Mouse (Mus musculus) bone marrow, adult 2 months (tissue): Measurements from ENCODE around the gene Lrguk.

ENCODE experiments used
- CTCF ChIP-seq: fragments of 200-500 bp; IDR thresholded peaks from 2 replicates; pipeline ENCODE4 v1.5.1; 2011; ENCODE audit warnings: low read length, control low read depth; ENCODE audit not compliant: control insufficient read depth, insufficient read depth
- POLR2A ChIP-seq: fragments of 200-500 bp; IDR thresholded peaks from 2 replicates; pipeline ENCODE4 v1.6.1; 2011; ENCODE audit warnings: low read depth, mild to moderate bottlenecking, control low read depth, low read length, borderline replicate concordance; ENCODE audit not compliant: control insufficient read depth

DNA sequence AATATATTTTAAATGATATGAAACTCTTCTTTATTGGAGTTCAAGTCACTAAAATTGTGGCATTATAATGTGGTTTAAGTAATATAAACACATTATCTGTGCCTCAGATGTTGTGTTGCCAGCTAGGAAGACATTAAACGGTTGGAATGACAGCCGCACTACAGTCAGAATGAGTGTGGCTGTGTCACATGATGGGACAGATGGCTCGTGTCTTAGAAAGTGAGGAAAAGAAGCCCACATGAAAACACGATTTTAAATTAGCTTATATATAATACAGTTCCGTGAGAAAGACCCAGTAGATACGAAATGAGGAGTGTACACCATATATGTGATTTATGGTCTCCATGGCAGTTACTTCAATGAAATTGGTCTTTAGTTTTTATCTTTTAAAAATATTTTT, 82.2 kb downstream of the Lrguk start:
- TF ChIP-seq CTCF (no peak), POLR2A (no peak)
